Mouse (Mus musculus) telencephalon, adult 2 months (tissue): ENCODE results near the gene Irgq.

Experiments
- DNase-seq: peaks from one replicate; pipeline ENCODE4 v3.0.0-alpha.2; 2011; ENCODE audit warnings: low read depth, low spot score

Irgq gene

DNA sequence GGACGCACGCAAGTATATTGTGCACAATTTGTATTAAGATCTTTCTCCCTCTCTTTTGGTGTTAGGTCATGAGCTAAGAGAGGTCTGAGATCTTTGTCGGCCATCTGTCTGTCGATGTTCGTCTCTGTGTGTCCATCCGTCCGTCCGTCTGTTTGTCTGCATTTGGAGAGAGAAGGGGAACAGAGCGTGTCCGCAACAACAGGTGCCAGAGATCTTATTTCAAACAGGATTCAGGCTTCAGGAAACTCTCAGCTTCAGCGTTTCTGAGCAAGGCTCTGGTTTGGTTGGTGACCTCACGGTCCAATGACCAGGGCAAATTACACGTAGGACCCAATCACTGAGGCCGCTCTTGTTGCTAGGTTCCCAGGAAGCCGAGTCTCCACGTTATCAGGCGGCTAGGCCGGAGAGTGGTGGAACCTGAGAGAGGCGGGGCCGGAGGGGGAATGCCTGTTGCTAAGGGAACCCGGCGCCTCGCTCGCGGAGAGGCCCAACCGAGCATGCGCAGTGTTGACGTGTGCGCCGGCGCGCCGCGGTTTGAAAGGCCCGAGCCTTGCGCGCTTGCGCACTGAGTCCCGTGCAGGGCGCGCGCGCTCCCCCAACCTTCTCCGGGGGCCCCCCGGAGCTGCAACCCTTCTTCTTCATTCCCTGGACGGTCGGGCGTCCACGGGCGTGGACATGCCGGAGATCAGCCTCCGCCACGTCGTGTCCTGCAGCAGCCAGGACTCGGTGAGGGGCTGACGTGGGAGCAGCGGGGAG is 16.3 kb downstream of the Irgq start:
- DNase-seq = peak; percentile 99

DNA sequence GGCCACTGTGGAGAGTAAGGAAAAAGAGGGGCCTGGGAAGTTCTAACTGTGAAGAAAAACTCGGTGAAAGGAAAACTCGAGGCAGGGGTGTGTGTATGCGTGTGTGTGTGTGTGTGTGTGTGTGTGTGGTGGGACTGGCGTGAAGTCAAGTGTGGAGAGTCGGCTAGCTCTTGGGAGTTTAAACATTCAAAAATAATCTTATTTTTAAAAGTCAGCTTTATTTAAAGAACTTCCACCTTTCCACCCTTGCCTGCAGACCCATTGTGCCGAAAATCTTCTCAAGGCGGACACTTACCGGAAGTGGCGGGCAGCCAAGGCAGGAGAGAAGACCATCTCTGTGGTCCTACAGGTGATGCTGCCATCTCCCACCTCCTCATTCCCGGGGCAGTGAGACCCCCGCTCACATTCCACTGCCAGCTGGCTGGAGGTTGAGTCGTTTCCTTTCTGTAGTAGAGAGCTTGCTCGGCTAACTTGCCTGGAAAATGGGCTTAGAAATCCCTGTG is 17.1 kb downstream of the Irgq start:
- DNase-seq = no peak

DNA sequence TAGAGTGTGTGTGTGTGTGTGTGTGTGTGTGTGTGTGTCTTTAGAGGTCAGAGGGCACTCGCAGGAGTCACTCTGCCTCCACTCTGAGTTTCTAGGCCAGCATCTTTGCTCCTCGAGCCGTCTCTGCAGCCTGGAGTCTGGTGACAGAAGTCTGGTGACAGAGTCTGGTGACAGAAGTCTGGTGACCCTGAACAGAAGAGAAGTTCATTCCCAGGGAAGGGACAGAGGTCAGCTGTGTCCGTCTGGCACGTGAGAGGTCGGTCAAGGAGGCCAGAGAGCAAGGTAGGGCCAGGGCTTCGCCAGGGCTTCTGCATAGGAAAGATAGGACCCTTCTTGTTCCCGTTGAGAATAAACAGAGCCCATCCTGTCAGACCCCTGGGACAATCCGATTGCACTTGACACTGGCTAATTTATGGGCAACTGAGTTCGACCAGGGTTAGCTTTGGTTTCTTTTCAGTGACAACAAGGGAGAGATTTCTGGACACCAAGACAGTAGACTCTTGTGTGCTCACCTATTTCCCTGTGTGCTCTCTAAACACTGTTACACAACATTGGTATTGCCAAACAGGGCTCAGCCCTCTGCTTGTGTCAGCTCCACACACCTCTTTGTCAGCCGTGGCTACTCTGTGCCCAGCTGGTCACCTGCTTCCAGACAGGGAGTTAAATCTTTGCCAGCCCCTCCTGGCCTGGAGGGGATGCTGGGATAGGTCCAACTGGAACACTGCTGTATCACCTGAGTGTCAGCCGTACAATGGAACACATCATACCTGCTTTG is 21.7 kb downstream of the Irgq start:
- no peak for DNase-seq

DNA sequence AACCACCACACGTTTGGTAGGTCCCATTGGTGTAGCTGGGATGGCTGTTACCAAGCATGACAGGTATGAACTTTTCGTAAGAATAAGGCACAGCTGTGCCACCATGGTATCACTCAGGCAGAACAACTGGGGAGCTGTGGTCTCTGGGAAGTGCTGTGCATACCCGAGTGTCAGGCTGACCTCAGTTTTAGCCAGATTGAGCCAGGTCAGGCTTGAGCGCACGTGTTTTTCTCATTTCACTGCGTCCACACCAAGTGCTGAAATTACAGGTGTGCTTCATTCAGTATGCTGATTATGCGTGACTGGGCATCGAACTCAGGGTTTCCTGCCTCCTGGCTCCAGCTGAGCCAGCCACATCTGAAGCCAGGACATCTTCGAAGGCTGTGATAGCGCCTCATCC is 25.3 kb downstream of the Irgq start:
- DNase-seq = no peak

DNA sequence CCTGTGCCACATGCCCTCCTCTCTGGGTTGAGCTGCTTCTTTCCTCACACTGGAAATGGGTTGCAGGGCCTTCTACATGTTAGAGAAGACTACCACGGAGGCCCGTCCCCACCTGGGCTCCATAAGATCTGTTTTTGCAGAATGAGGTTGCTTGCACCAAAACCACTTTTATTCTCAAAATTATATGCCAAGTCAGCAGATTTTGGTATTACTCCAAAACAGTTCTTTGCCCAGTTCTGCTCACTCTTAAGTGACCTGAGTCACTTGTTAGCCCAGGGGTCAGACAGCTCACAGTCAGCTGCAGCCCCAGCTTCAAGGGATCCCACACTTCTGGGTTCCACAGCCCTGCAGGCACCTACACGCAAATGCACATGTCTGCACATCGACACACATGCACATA is 31.0 kb downstream of the Irgq start:
- DNase-seq = no peak

DNA sequence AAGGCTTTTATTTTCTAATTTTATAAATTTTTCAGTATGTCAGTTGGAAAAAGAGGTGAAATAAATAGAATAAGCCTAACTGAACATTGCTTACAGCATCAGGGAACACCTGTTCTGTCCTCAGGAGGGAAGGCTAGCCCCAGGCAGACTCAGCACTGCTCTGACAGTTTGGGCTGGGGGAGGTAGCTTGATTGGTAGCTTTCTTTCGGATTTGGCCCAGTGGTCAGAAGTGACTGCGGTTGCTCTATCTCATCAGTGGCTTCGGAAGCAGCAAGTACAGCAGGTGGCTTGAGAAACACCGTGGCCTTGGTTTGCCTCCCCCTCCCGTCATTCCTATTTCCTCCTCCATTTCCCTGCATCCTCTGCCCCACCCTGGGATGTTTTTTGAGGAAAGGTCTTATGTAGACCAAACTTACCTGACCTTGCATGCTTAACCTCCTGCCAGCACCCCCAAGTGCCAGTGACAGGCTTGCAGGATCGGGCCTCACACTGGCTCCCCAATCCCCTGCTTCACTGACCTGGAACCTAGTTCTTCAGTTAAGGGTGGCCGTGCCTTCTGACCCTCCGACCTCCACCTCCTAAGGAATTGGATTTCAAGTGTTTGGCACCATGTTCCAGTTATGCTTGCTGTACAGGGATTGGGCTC is 32.8 kb downstream of the Irgq start:
- no peak for DNase-seq

DNA sequence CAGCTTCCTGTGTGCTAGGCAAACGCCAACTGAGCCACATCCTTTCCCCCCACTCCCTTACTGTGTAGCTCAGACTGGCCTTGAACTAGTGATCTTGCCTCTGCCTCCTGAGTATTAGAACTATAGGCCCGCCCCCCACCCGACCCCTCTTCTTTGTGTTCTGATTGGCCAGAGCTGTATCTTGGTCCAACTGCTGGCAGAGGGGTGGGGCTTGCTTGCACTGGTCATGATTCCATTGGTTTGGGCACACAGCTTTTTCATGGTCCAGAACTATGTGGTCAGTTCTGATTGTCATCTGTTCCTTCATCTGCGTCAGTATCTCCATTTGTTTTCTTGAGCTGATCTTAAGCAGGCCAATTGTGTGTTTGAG is 33.3 kb downstream of the Irgq start:
- DNase-seq = no peak

DNA sequence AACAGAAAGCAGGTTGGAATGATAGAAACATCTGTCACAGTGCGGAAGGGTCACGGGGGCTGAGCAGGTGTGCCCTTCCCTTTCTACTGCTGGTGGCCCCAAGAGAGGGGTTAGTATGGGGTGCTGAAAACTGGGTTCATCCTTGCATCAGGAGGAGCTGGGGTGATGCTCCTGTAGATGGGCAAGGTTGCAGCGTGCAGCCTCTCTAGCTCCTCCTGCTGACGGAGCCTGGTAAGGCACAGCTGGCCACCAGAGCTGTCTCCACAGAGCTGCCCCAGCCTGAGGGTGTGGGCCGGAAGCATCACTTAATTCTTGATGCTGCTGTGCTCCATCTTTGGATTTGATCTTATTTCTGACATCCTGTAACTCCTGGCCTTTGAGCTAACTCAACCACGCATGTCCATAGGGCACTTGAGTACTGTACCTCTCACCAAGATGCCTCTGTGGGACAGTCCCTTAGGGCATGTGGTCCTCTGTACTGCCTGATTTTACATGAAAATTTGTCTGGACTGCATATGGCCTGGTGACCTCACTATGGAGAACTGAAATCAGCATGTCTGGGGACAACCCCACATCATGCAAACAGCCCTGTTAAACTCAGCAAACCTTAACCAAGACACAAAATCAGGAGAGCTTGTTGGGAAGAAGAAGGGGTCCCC is 34.2 kb downstream of the Irgq start:
- DNase-seq = no peak

DNA sequence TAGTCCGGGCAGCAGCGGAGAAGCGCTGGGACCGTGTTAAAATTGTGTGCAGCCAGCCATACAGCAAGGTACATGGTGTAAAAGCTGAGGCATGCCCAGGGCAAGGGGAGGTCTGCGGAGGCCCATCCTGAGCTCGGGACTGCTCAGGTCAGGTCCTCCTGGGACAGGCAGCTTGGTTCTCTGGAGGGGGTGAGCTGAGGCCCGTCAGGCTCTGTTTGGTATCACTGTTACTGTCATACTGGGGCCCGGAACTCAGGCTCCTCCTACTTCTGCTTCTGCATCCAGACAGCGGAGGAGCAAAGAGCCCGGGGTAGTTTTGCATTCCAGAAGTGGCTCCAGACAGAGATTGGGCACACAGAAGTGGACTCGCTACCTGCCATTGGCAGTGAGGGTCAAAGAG is 35.1 kb downstream of the Irgq start:
- DNase-seq = no peak

DNA sequence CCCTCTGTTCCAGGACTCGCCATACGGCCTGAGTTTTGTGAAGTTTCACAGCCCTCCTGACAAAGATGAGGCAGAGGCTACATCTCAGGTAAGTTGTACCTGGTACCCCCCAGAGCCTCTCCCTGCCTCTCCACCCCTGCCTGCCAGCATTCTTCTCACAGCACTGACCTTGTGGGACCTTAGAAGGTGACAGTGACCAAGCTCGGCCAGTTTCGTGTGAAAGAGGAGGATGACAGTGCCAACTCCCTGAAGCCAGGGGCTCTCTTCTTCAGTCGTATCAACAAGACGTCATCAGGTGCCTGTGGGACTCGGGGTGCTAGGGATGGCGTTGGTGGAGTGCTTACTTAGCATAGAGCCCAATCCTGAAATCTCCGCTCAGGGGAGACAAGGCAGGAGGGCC is 35.7 kb downstream of the Irgq start:
- no peak for DNase-seq

DNA sequence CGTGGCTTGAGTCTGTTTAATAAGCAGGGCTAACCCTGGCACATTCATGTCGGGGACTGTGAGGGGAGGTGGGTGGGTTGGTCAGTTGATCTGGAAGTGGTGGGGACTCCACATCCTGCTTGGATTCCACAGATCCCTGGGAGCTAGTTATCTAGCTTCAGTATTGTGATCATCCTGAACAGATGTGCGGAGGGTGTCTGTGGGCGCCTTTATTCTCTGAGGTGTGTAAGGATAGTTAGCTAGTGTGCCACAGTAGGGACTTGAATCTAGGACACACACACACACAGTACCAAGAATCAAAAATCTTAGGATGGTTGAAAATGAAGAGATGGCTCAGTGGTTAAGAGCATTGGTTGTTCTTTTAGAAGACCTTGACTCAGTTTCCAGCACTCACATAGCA is 38.0 kb downstream of the Irgq start:
- DNase-seq = no peak

DNA sequence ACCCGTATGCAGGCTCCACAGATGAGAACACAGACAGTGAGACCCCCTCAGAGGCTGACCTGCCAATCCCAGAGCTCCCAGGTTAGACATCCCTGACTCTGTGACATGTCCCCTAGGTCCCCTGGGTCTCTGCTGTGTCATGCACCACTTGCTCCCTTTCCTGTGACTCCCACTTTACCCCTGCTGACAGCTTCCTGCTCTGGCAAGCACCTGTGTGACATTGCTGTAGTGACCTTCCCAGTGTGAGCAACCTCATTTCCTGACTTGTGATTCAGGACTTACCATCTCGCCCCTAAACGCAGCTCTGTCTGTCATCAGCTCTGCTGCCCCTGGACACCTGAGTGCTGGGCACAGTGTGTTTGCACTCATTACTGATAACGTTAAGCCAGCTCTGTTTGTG is 40.6 kb downstream of the Irgq start:
- no peak for DNase-seq

DNA sequence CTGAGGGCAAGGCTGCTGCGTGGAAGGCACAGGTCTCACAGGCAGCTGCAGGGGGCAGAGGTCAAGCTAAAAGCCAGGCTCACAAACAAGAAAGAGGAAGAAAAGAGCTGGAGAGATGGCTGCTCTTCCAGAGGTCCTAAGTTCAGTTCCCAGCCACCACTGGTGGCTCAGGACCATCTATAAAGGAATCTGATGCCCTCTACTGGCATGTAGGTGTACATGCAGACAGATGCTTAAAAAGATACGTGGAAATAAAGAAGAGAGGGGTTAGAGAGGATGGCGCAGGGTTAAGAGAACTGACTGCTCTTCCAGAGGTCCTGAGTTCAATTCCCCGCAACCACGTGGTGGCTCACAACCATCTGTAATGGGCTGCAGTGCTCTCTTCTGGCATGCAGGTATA is 42.0 kb downstream of the Irgq start:
- DNase-seq = no peak

DNA sequence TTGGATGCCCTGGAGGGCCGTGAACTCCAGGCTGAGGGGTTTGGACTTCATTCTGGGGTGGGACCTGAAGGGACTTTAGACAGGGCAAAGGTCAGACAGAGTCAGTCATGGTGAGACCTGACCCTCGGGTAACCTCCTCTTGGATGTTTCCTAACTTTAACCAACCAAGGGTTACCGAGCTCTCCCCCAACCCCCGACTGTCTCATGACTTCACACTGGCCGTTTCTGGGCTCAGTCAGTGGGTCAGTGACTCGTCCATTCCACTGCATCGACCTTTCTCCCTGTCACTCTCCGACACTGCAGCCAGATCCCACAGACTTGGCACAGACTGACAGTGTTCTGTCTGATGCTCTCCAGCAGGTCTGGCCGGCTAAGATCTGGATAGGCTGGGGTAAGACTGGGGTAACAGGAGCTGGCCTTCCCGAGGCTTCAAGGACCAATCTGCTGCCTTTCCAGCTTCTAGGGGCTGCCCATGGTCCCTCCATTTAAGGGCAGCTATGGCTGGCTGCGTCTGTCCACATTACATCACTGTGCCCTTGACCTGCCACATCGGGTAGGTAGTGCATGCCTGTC is 43.8 kb downstream of the Irgq start:
- DNase-seq = no peak

DNA sequence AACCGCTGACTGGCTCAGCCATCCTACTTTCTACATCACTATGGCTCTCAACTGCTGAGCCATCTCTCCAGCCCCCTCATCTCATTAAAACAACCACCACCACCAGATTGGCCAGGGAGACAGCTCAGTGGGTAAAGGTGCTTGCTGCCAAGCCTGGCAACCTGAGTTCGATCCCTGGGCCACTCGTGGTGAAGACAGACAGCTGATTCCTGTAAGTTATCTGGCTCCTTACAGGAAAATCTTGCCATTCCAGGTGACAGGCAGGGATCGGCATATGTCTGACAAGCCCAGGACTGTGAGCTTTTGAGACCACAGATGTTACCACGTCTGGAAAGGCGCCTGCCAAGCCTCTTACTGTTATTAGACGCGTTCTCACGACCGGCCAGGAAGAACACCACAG is 47.3 kb downstream of the Irgq start:
- no peak for DNase-seq

DNA sequence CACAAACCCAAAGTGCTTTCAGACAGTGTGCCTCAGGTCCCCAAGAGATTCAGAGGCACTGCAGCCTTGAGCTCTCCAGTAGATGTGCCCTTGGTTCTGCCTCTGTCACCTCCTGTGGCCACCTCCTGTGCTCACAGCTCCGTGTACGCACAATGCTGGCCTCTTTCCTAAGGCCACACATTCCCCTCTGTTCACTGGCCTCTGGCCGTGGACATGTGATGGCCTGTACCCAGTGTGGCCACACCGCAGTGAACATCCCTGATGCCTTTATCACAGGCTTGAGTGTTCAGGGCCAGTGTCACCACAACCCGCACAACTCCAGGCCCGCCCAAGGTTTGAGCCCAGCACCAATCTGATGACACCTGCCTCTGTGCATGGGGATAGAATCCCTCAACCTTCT is 54.4 kb downstream of the Irgq start:
- DNase-seq = no peak

DNA sequence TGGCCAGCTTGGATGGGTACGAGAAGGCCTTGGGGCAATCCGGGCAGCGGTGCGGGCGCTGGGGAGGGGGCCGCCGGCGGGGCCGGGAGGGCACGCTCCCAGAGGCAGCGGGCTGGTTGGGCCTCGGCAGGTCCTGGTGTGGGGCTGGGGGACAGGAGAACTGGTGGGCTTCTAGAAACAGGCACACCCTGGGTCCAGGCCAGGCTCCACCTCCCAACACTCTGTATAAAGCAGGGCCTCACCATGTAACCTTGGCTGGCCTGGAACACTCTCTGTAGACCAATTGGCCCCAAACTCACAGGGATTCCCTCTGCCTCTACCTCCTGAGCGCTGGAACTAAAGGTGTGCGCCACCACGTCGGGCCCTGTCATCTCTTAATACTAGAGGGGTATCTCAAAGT is 55.5 kb downstream of the Irgq start:
- no peak for DNase-seq

DNA sequence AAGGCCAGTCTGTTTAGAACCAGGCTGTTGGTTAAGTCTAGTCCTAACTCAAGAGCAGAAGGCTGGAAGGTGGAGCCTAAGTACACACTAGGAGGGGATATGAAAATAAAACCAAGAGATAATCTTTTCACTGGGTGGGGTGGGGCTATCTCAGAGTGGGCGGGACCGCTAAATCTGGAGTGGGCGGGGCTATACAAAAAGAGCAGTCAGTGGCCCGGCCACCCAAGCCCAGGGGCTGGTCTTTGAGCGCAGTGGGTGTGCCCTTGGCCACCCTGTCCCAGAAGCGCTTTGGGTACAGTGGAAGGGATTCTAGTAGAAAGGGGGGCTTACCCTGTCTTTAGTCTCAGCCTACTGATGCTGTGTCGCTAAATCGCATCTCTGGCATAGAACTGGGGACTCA is 56.3 kb downstream of the Irgq start:
- DNase-seq = no peak

DNA sequence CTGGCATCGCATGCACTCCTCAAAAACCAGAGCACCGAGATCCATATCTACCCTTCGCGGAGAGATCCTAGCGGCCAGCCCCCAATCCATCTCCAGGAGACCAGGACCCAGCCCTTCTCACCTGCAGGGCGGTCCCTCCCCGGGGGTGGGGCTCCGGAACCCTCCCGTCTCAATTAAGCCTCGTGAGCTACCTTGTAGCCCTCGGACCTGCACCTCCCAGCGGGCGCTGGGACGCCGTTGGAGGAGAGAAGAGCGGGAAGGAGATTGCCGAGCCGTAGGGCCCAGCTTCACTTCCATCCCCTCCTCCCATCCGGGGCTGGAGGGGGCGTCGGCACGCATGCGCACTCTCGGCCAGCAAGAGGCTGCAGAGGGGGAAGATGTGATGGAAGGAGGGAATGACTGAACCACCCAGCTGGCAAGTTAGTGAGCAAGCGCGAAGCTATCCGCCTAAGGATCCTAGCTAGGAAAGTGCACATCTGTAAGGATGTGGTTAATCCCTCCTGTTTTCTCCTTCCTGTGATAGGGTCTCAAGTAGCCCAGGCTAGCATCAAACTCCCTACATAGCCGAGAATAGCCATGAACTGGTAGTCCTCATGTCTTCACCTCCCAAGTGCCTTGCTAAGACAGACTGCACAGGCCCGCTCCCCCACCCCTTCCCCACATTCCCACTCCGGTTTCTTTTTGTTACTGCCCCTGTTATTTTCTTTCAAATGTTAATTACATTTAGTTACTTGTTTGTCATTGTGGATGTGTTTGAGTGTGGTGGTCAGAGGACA is 57.0 kb downstream of the Irgq start, which contains the start of the genes Ethe1 and Zfp575:
Ethe1 (plus strand) TSS at position 214 of the 776 bp plus-strand sequence.
Zfp575 (minus strand) TSS at position 312 of the 776 bp plus-strand sequence.
- DNase-seq = peak; percentile 72
